Mouse (Mus musculus) neural tube, embryonic 11.5 days (tissue): ENCODE results near the gene Ifnl3. TPM values are rescaled to one million over a fixed set of nuclear protein-coding genes. Genes with fewer than 3 reads are reported as not detected.
A peak's percentile ranks its signal among the peaks of the same experiment; 100 is the strongest.

Source experiments
- ATAC-seq: fragments of 200-750 bp; cut with Nextera tagmentation; 2 replicates; pipeline ENCODE4 v1.8.0; 2017; ENCODE audit warnings: moderate number of reproducible peaks, mild to moderate bottlenecking, moderate TSS enrichment, moderate library complexity; ENCODE audit not compliant: insufficient read depth, low FRiP score, low TSS enrichment
- DNase-seq: peaks from one replicate; pipeline ENCODE4 v3.0.0-alpha.2; 2015; ENCODE audit warnings: low spot score
- H3K27ac ChIP-seq: fragments of 300-500 bp; sonication (generic); 2 replicates; pipeline ENCODE4 v1.5.1; 2014; ENCODE audit warnings: low read depth, mild to moderate bottlenecking, low read length
- H3K27me3 ChIP-seq: fragments of 300-500 bp; sonication (generic); 2 replicates; pipeline ENCODE4 v1.6.1; 2014; ENCODE audit warnings: mild to moderate bottlenecking, low read length, mixed read lengths; ENCODE audit not compliant: control insufficient read depth, insufficient read depth
- H3K36me3 ChIP-seq: fragments of 300-500 bp; sonication (generic); 2 replicates; pipeline ENCODE4 v1.6.1; 2014; ENCODE audit warnings: mild to moderate bottlenecking, low read length, moderate library complexity, mixed read lengths; ENCODE audit not compliant: control insufficient read depth, insufficient read depth
- H3K4me1 ChIP-seq: fragments of 300-500 bp; sonication (generic); 2 replicates; pipeline ENCODE4 v1.6.1; 2014; ENCODE audit warnings: low read length, mixed read lengths; ENCODE audit not compliant: control insufficient read depth, insufficient read depth
- H3K4me2 ChIP-seq: fragments of 300-500 bp; sonication (generic); 2 replicates; pipeline ENCODE4 v1.6.1; 2014; ENCODE audit warnings: low read depth, mild to moderate bottlenecking, moderate library complexity
- H3K4me3 ChIP-seq: fragments of 300-500 bp; sonication (generic); 2 replicates; pipeline ENCODE4 v1.5.1; 2014; ENCODE audit warnings: low read depth, low read length
- H3K9ac ChIP-seq: fragments of 300-500 bp; sonication (generic); 2 replicates; pipeline ENCODE4 v1.6.1; 2014; ENCODE audit warnings: mild to moderate bottlenecking, low read length
- H3K9me3 ChIP-seq: fragments of 300-500 bp; sonication (generic); 2 replicates; pipeline ENCODE4 v1.6.1; 2016; ENCODE audit warnings: low read length; ENCODE audit not compliant: control insufficient read depth
- WGBS: fragments of 180-500 bp; shearing (Covaris S2); extraction: QIAGEN DNeasy Blood & Tissue Kit; methylation state at CpG from one replicate; pipeline ENCODE4 v1.1.7; 2014; 5-methylcytosine and 5-hydroxymethylcytosine counted together
- polyA plus RNA-seq: library from polyadenylated mRNA; unstranded; fragments of >200 nt; fragmentation: Nextera tagmentation; extraction: Ambion mirVana; gene quantifications from 2 replicates; pipeline ENCODE4 v1.2.1, GENCODE M21; 2014

The Ifnl3 gene
- polyA plus RNA-seq, 1 experiment from 2014 or later = not detected

- DNase-seq (no peak), ATAC-seq (no peak)
- 78% methylated on average over 4 of the region's 4 CpGs for WGBS
- Histone ChIP-seq H3K4me1 (no peaks in the 10 kb centered on the region), H3K27ac (no peak within 1 kb of the TSS), H3K9me3 (no peaks in the 10 kb centered on the region), H3K4me2 (no peak within 1 kb of the TSS), H3K4me3 (no peak within 1 kb of the TSS), H3K36me3 (no peaks in the 10 kb centered on the region), H3K9ac (no peak within 1 kb of the TSS), H3K27me3 (peaks cover 9% of the 10 kb centered on the region; the same call in 1 of the 2 replicates)
These were observed 17.9 kb downstream of the Ifnl3 start, which contains the start of gene Sycn for GRCm38 (mm10) chr7:28540526-28540925. Gene Sycn, plus strand, starts transcription at chr7:28540885.

DNA sequence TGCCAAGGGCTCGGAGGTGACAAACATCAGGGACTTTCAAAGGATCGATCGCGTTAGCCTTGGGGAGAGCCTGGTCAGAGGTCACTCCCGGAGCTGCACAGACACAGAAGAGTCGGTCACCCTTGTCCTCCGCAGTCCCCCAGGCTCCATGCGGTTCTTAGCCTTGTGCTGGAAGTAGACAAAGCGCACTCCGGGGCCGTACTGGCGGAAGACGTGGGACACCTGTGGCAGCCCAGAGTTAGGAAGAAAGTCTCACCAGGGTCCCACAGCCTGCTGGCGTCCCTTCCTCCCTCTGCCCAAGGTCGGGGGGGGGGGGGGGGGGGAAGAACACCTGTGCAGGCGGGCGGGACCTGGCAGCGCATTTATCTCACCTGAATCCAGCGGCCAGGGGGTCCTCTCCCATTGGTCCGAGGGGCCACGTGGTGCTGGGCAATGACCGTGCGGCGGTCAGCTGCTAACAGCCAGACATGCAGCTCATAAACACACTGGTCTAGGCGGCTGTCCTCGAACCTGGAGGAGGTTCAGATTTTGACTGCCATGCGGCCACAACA, 21.5 kb downstream of the Ifnl3 start:
- no peak overlapping the region for H3K27ac ChIP-seq
- no peaks in the 10 kb centered on the region for H3K9me3 ChIP-seq
- DNase-seq = peak; percentile 26
- peak overlapping the region; percentile 31 for H3K4me2 ChIP-seq
- no peaks in the 10 kb centered on the region for H3K36me3 ChIP-seq
- peaks cover 27% of the 10 kb centered on the region for H3K27me3 ChIP-seq
- H3K4me1 ChIP-seq = peaks cover 3% of the 10 kb centered on the region; the same call in 1 of the 2 replicates
- H3K4me3 ChIP-seq = peak overlapping the region; percentile 23; the same call in 1 of the 2 replicates
- ATAC-seq = no peak
- WGBS = 2% methylated on average over 25 of the region's 27 CpGs
- H3K9ac ChIP-seq = no peak overlapping the region; the same call in 1 of the 2 replicates

GRCm38 (mm10) chr7:28545048-28545890, 22.6 kb downstream of the Ifnl3 start:
- ATAC-seq = 0 out of 2 replicates have a peak, but pooled peaks have one; percentile 31
- Histone ChIP-seq H3K4me3 (no peak overlapping the region), H3K4me2 (no peak overlapping the region), H3K9me3 (no peaks in the 10 kb centered on the region), H3K36me3 (no peaks in the 10 kb centered on the region), H3K27ac (no peak overlapping the region), H3K4me1 (peaks cover 3% of the 10 kb centered on the region; the same call in 1 of the 2 replicates), H3K27me3 (peaks cover 27% of the 10 kb centered on the region), H3K9ac (no peak overlapping the region)
- 22% methylated on average over 14 of the region's 14 CpGs for WGBS
- DNase-seq = peak; percentile 26

DNA sequence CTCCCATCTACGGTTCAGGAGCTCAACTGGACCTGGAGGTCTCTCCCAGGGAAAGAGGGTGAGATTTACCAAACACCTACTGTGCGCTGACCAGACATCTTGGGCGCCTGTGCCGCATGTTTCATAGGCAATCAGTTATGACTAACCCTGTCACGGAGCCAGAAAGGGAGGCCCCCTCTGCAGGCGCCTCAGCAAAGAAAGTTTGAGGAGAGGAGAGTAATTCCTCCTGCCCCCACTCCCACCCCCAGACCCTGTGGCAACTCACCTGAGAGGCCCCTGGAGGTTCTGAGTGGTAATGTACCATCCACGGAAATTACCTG, 23.2 kb downstream of the Ifnl3 start:
- H3K4me2 ChIP-seq = no peak overlapping the region
- no peak overlapping the region for H3K9ac ChIP-seq
- peaks cover 3% of the 10 kb centered on the region; the same call in 1 of the 2 replicates for H3K4me1 ChIP-seq
- peaks cover 27% of the 10 kb centered on the region for H3K27me3 ChIP-seq
- no peaks in the 10 kb centered on the region for H3K9me3 ChIP-seq
- H3K36me3 ChIP-seq = no peaks in the 10 kb centered on the region
- no peak overlapping the region for H3K27ac ChIP-seq
- ATAC-seq = no peak
- no peak overlapping the region for H3K4me3 ChIP-seq
- WGBS = 42% methylated on average over 7 of the region's 7 CpGs
- DNase-seq = no peak

- H3K9ac ChIP-seq = peak overlapping the region; percentile 38; the same call in 1 of the 2 replicates
- peak overlapping the region; percentile 47 for H3K4me2 ChIP-seq
- H3K36me3 ChIP-seq = no peaks in the 10 kb centered on the region
- H3K27me3 ChIP-seq = peaks cover 27% of the 10 kb centered on the region
- DNase-seq (peak; percentile 20), ATAC-seq (no peak)
- WGBS = 2% methylated on average over 22 of the region's 22 CpGs
- peaks cover 3% of the 10 kb centered on the region; the same call in 1 of the 2 replicates for H3K4me1 ChIP-seq
- peak overlapping the region; percentile 24 for H3K4me3 ChIP-seq
- no peaks in the 10 kb centered on the region for H3K9me3 ChIP-seq
- H3K27ac ChIP-seq = no peak overlapping the region
These were observed 24.0 kb downstream of the Ifnl3 start for GRCm38 (mm10) chr7:28546649-28547048.

DNA sequence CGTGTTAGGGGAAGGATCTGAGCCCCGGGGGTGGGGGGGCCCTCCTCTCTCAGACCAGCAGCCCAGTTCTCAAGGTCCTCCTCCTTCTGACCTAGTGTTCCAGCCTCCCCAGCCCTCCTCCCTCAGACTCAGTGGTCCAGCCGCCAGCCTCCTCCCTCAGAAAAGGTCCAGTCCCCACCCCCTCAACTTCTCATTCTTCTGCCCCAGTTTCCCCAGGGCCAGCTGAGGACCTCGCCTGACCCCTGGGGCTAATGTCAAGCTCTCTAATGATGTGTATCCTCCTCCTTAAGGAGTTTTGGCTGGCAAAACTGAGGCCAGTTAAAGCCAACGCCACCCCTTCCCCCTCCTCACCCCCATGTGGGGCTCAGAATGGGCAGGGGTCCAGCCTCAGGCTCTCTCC, 24.5 kb downstream of the Ifnl3 start, which contains the start of gene Nccrp1:
Nccrp1 (minus strand) TSS at position 101 of the 400 bp plus-strand sequence.
- Histone ChIP-seq H3K9me3 (no peaks in the 10 kb centered on the region), H3K4me2 (peak within 1 kb of the TSS; percentile 47), H3K27ac (no peak within 1 kb of the TSS), H3K36me3 (no peaks in the 10 kb centered on the region), H3K27me3 (peaks cover 27% of the 10 kb centered on the region), H3K9ac (peak within 1 kb of the TSS; percentile 38; the same call in 1 of the 2 replicates), H3K4me1 (peaks cover 3% of the 10 kb centered on the region; the same call in 1 of the 2 replicates), H3K4me3 (peak within 1 kb of the TSS; percentile 24)
- DNase-seq (no peak), ATAC-seq (no peak)
- WGBS = 7% methylated on average over 5 of the region's 5 CpGs

GRCm38 (mm10) chr7:28547628-28548027, 25.0 kb downstream of the Ifnl3 start:
- peaks cover 3% of the 10 kb centered on the region; the same call in 1 of the 2 replicates for H3K4me1 ChIP-seq
- no peaks in the 10 kb centered on the region for H3K9me3 ChIP-seq
- 81% methylated on average over 7 of the region's 7 CpGs for WGBS
- H3K27ac ChIP-seq = no peak overlapping the region
- H3K4me2 ChIP-seq = no peak overlapping the region
- no peak for ATAC-seq
- H3K9ac ChIP-seq = no peak overlapping the region
- no peaks in the 10 kb centered on the region for H3K36me3 ChIP-seq
- H3K27me3 ChIP-seq = peaks cover 27% of the 10 kb centered on the region
- no peak for DNase-seq
- H3K4me3 ChIP-seq = no peak overlapping the region

- DNase-seq (no peak), ATAC-seq (no peak)
- WGBS = 82% methylated on average over 6 of the region's 6 CpGs
- no peak overlapping the region for H3K4me2 ChIP-seq
- no peaks in the 10 kb centered on the region for H3K9me3 ChIP-seq
- H3K9ac ChIP-seq = no peak overlapping the region
- no peak overlapping the region for H3K4me3 ChIP-seq
- H3K4me1 ChIP-seq = no peaks in the 10 kb centered on the region
- no peaks in the 10 kb centered on the region for H3K27me3 ChIP-seq
- no peak overlapping the region for H3K27ac ChIP-seq
- no peaks in the 10 kb centered on the region for H3K36me3 ChIP-seq
These were observed 30.4 kb downstream of the Ifnl3 start for GRCm38 (mm10) chr7:28553076-28553475.
